Mouse (Mus musculus): ENCODE measurements at regions not wholly inside any gene's neighbourhood (a gene's known extent, or its start where the extent isn't known, plus 50 kb on each side); places are given as distances from the start of the nearest gene placed in this dataset.

DNA sequence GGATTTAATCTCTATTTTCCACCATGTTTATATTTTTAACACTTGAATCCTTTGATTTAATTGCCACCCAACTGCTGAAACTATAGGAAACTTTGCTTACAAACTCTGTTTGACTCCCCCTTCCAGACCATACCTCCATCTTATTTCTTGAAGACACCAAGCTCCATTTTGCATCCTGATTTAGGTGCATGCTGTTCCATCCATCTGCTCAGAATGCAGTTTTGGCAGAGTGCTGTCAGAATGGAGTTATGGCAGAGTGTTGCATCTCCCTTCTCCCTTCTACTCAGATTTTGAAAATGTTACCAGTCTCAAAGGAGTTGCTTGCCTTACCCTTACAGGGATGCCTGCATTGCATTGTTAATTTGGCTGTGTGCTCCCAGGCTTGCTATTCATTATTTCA, 79.5 kb upstream of the Fam83b start:
- TF ChIP-seq CTCF (IDR thresholded peaks at IDR 0.05) (no peak), POLR2A (IDR thresholded peaks at IDR 0.05; ENCODE audit: insufficient read depth, low read depth, low read length) (no peak)
